Mouse (Mus musculus) limb, embryonic 10.5 days (tissue): ENCODE measurements at regions not wholly inside any gene's neighbourhood (a gene's known extent, or its start where the extent isn't known, plus 50 kb on each side); places are given as distances from the start of the nearest gene placed in this dataset.

Experiments used
- DNase-seq: peaks from one replicate; pipeline ENCODE4 v3.0.0-alpha.2; 2017; ENCODE audit warnings: low spot score
- H3K27ac ChIP-seq: fragments of 300-500 bp; sonication (generic); 2 replicates; pipeline ENCODE4 v1.5.1; 2016; ENCODE audit warnings: mild to moderate bottlenecking
- H3K27me3 ChIP-seq: fragments of 300-500 bp; sonication (generic); 2 replicates; pipeline ENCODE4 v1.6.1; 2016; ENCODE audit warnings: low read depth, mild to moderate bottlenecking; ENCODE audit not compliant: poor library complexity, severe bottlenecking
- H3K36me3 ChIP-seq: fragments of 300-500 bp; sonication (generic); 2 replicates; pipeline ENCODE4 v1.6.1; 2016; ENCODE audit warnings: mild to moderate bottlenecking, moderate library complexity
- H3K4me1 ChIP-seq: fragments of 300-500 bp; sonication (generic); 2 replicates; pipeline ENCODE4 v1.6.1; 2016
- H3K4me3 ChIP-seq: fragments of 300-500 bp; sonication (generic); 2 replicates; pipeline ENCODE4 v1.5.1; 2016; ENCODE audit warnings: mild to moderate bottlenecking, moderate library complexity
- H3K9me3 ChIP-seq: fragments of 300-500 bp; sonication (generic); replicated peaks from 2 replicates; pipeline ENCODE4 v1.6.1; 2016; ENCODE audit warnings: mild to moderate bottlenecking
- WGBS: fragments of 180-500 bp; shearing (Covaris S2); methylation state at CpG from one replicate; pipeline ENCODE4 v1.1.7; 2016; 5-methylcytosine and 5-hydroxymethylcytosine counted together

DNA sequence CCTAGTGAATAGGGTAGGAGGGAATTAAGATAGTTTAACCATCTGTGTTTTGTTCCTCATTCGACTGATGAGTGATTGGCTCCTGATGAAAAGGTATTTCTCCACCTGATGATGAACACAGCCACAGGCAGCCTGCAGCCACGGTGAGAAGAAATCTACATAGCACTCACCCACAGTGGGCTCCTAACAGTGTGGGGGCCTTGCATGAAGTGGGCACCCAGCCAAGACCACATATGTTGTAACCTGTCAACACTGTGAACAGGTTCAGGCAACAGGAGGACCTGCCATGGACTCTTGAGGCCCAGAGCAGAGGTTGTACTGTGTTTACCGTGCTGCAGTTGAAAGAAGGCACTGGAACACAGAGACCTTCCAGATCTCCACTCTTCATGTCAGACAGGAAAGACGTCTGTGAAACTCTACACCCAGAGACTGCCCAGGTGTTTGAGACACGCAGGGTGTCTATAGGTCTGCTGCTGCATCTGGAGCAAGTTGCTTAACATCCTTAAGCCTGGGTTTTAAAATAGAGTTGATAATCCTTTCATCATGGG, 251.8 kb downstream of the Gm826 start:
- no peak for DNase-seq
- 68% methylated on average over 5 of the region's 5 CpGs for WGBS
- Histone ChIP-seq H3K27me3 (no peaks in the 10 kb centered on the region), H3K27ac (no peak overlapping the region), H3K4me3 (no peak overlapping the region), H3K9me3 (no peaks in the 10 kb centered on the region), H3K36me3 (no peaks in the 10 kb centered on the region), H3K4me1 (no peaks in the 10 kb centered on the region)

DNA sequence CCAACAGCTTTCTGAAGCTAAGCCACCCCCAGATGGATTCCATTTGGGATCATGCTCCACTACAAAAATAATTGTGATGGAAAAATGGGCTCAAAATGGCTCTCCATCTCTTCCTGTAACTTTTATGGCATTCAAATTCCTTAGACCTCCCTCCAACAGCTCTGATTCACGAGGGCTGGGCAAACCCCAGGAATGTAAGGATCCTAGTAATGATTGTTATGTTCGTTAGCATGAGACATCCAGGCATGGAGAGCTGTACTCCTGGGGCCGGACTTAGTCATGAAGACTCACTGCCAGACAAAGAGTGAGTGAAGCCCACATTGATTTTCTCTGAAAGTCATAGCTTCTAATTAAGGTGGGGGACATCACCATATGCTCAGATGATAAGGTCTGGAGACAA, 258.3 kb downstream of the Gm826 start:
- Histone ChIP-seq H3K27ac (no peak overlapping the region), H3K4me1 (no peaks in the 10 kb centered on the region), H3K36me3 (no peaks in the 10 kb centered on the region), H3K9me3 (no peaks in the 10 kb centered on the region), H3K4me3 (no peak overlapping the region), H3K27me3 (no peaks in the 10 kb centered on the region)
- DNase-seq, result no peak
- WGBS, result 79% methylated on average over 3 of the region's 3 CpGs

DNA sequence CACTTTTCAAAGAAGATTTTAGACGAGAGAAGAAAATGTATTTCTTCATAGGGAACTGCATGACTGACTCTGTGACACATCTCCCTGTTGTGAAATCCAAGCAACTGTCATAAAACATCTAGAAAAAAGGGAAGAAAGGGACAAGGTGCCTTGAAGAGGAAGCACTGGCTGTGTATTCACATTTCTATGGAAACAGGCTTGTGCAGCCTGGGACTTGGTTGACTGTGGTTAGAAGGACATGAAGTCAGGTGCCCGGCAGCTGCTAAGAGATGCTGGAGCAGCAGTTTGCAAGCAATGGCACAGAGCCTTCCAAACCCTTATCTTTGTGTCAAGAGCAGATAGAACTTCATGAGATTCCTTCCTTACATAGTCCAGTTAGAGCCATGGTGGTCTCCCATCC, 263.5 kb downstream of the Gm826 start:
- WGBS, result 88% methylated on average over 2 of the region's 2 CpGs
- Histone ChIP-seq H3K36me3 (no peaks in the 10 kb centered on the region), H3K9me3 (no peaks in the 10 kb centered on the region), H3K27me3 (no peaks in the 10 kb centered on the region), H3K27ac (no peak overlapping the region), H3K4me3 (no peak overlapping the region), H3K4me1 (peaks cover 3% of the 10 kb centered on the region; the same call in 1 of the 2 replicates)
- no peak for DNase-seq

DNA sequence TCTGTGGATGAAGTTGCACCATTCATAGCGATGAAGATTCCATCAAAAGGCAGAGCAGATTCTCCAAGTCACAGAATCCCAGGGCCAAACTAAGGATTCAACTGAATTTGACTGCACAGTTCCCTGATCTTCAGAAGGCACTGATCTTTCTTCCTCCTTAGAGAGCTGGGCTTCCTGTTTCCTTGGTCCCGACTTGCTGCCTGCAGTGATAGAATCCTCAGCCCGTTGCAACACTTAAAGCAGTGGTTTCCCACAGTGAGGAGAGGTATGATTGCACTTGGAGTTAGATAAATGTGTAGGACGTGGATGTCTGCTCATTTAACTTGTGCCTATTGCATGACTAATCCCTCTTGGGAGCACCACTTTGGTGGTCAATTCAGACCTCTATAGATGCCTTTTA, 265.2 kb downstream of the Gm826 start:
- 85% methylated on average over 4 of the region's 4 CpGs for WGBS
- no peaks in the 10 kb centered on the region for H3K36me3 ChIP-seq
- H3K27me3 ChIP-seq, result 0 out of 2 replicates have a peak, but pooled peaks cover 3% of the 10 kb centered on the region

DNA sequence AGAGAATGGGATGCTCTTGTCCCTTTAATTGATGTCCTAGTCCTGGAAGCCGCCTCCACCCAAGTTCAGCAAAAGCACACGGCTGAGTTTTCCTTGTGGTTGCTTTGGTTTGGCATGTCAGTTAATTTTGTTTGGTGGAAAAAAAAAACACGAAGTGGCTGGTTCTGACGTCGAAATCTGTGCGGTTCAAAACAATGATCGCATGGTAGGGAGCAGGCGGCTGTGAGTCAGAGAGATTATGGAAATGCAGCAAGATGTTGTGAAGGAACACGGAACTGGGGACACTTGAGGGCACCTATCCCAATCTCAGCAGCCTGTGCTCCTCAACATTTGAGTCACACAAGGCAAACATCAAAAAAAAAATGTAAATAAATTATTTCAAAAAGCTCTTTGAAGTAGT, 266.1 kb downstream of the Gm826 start:
- no peak overlapping the region for H3K4me3 ChIP-seq
- H3K27me3 ChIP-seq, result 0 out of 2 replicates have a peak, but pooled peaks cover 4% of the 10 kb centered on the region
- no peaks in the 10 kb centered on the region for H3K36me3 ChIP-seq
- no peak for DNase-seq
- H3K4me1 ChIP-seq, result peaks cover 3% of the 10 kb centered on the region; the same call in 1 of the 2 replicates
- H3K9me3 ChIP-seq, result no peaks in the 10 kb centered on the region
- 90% methylated on average over 9 of the region's 9 CpGs for WGBS
- no peak overlapping the region for H3K27ac ChIP-seq

More for the DNA sequence above, 265.2 kb downstream of the Gm826 start:
- Histone ChIP-seq H3K4me1 (peaks cover 3% of the 10 kb centered on the region; the same call in 1 of the 2 replicates), H3K9me3 (no peaks in the 10 kb centered on the region), H3K27ac (no peak overlapping the region), H3K4me3 (no peak overlapping the region)
- no peak for DNase-seq

GRCm38 (mm10) chr2:160066491-160067303, 267.3 kb downstream of the Gm826 start:
- Histone ChIP-seq H3K27ac (no peak overlapping the region), H3K4me3 (no peak overlapping the region), H3K27me3 (0 out of 2 replicates have a peak, but pooled peaks cover 4% of the 10 kb centered on the region), H3K36me3 (no peaks in the 10 kb centered on the region), H3K9me3 (no peaks in the 10 kb centered on the region), H3K4me1 (peaks cover 3% of the 10 kb centered on the region; the same call in 1 of the 2 replicates)
- DNase-seq, result no peak
- WGBS, result 68% methylated on average over 6 of the region's 6 CpGs

DNA sequence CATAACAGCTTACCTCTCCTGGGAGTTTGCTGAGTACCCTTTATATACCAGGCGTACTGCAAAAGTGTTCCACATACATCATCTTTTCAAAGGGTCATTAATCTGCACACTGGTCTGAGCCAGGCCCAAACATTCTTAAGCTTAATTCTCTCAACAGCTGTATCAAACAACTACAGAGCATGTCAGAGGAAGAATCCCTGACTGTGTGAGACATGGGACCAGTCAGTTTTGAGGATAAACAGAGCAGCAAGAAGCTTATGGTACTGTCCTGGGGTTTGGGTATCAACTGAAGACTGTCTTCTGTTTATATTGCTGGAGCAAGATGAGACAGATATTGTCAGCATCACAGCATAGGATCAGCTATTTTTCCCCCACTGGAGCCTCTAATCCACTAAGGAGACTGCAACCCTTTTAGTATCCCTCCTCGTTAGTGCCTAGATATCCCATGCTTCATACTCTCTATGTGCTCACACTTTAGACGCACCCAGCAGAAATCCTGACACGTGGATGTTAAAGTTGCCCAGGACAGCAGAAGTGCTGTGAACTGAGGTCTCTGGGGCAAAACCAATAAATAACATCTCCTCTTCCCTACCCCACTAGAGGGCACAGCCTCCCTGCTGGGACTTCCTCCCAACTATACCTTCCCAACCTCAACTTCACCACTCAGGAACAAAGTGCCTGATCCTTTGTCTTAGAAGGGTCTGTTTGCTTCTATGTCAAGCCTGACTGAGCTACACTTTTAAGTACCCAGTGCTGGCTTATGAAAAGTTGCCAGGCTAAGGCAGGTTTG, 271.6 kb downstream of the Gm826 start:
- 0 out of 2 replicates have a peak, but pooled peaks cover 4% of the 10 kb centered on the region for H3K27me3 ChIP-seq
- H3K9me3 ChIP-seq, result no peaks in the 10 kb centered on the region
- 67% methylated on average over 4 of the region's 4 CpGs for WGBS

GRCm38 (mm10) chr2:160060091-160060490, 273.9 kb downstream of the Gm826 start:
- WGBS, result 93% methylated on average over 5 of the region's 5 CpGs
- Histone ChIP-seq H3K27me3 (0 out of 2 replicates have a peak, but pooled peaks cover 4% of the 10 kb centered on the region), H3K4me3 (no peak overlapping the region)

More for the DNA sequence above, 271.6 kb downstream of the Gm826 start:
- Histone ChIP-seq H3K36me3 (no peaks in the 10 kb centered on the region), H3K4me1 (peaks cover 3% of the 10 kb centered on the region; the same call in 1 of the 2 replicates), H3K27ac (no peak overlapping the region), H3K4me3 (no peak overlapping the region)
- DNase-seq, result no peak

DNA sequence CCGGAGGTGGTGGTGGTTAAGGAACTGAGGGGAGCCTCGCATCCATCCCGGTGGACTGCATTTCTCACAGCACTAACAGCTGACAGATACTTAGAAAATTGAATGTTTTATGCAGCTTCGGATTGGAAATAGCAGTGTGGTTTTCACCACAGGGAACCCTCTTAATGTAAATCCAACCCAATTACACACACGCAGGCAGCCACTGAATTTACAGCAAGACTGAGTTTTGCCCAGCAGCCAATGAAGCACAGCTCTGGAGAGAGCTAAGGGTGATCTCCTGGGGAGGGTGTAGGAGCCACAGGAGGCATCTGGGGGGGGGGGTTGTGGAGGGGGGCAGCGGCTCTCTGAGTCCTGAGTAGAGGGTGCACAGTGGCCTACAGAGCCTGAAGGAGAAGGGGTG, 276.8 kb downstream of the Gm826 start:
- Histone ChIP-seq H3K36me3 (no peaks in the 10 kb centered on the region), H3K4me3 (no peak overlapping the region), H3K27me3 (no peaks in the 10 kb centered on the region), H3K4me1 (no peaks in the 10 kb centered on the region), H3K27ac (no peak overlapping the region), H3K9me3 (no peaks in the 10 kb centered on the region)
- peak; percentile 12 for DNase-seq
- 60% methylated on average over 6 of the region's 6 CpGs for WGBS

More at GRCm38 (mm10) chr2:160060091-160060490, 273.9 kb downstream of the Gm826 start:
- Histone ChIP-seq H3K4me1 (no peaks in the 10 kb centered on the region), H3K27ac (no peak overlapping the region), H3K9me3 (no peaks in the 10 kb centered on the region), H3K36me3 (no peaks in the 10 kb centered on the region)
- no peak for DNase-seq

DNA sequence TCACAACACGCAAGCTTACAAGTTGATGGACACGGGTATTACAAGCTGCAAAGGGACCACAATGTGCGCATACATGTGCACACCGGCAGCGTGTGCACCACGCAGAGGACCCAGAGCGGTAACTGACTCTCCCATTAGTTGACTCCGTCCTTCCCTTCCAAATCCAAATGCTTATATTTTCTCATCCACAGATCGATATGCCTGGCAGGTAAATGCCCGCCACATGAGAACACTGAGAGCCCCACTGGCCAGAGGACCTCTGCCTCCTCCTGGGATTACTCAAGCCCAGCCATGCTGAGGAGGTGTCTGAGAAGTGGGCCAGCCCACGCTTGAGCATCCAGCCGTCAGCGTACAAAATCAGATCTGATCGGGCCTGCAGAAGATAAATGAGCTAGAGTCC, 279.6 kb downstream of the Gm826 start:
- 91% methylated on average over 14 of the region's 14 CpGs for WGBS
- Histone ChIP-seq H3K4me3 (no peak overlapping the region), H3K27me3 (no peaks in the 10 kb centered on the region), H3K4me1 (no peaks in the 10 kb centered on the region), H3K9me3 (no peaks in the 10 kb centered on the region), H3K36me3 (no peaks in the 10 kb centered on the region), H3K27ac (no peak overlapping the region)
- DNase-seq, result no peak

- Histone ChIP-seq H3K27ac (no peak overlapping the region), H3K9me3 (no peaks in the 10 kb centered on the region), H3K36me3 (no peaks in the 10 kb centered on the region), H3K4me1 (peaks cover 9% of the 10 kb centered on the region), H3K27me3 (no peaks in the 10 kb centered on the region), H3K4me3 (no peak overlapping the region)
- 90% methylated on average over 9 of the region's 9 CpGs for WGBS
- DNase-seq, result no peak
Measured at GRCm38 (mm10) chr2:160048286-160048685, 285.7 kb downstream of the Gm826 start.

- WGBS, result 13% methylated on average over 7 of the region's 7 CpGs
- no peak for DNase-seq
- Histone ChIP-seq H3K4me1 (peaks cover 9% of the 10 kb centered on the region), H3K36me3 (no peaks in the 10 kb centered on the region), H3K4me3 (no peak overlapping the region), H3K27me3 (no peaks in the 10 kb centered on the region), H3K27ac (no peak overlapping the region), H3K9me3 (no peaks in the 10 kb centered on the region)
Measured at GRCm38 (mm10) chr2:160046881-160047543, 286.9 kb downstream of the Gm826 start.
